Mouse (Mus musculus): ENCODE measurements around the gene Bscl2. TPM values are rescaled to one million over a fixed set of nuclear protein-coding genes. Genes with fewer than 3 reads are reported as not detected.
A peak's percentile ranks its signal among the peaks of the same experiment; 100 is the strongest.
"Not testable (repeated sequence)": the region's sequence is repeated elsewhere in the genome, so short reads cannot be mapped to it uniquely, and the experiment has no call there.

The Bscl2 gene
- polyA plus RNA-seq, 1 experiment from 2014 or later = 58.1 TPM

DNA sequence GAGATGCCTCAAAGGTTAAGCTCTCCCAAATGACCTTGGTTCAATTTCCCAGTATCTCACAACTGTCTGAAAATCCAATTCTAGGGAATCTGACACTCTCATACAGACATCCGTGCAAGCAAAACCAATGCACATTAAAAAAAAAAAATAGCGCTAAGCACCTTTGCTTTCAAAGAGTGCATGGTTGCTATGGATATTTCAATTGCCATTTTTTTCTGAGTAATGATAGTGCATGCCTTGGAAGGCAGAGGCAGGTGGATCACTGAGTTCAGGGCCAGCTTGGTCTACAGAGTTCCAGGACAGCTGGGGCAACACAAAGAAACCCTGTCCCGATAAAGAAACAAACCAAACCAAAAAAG lies 43.7 kb downstream of the Bscl2 start:
- Histone ChIP-seq H3K9me3 (replicated peaks) (no peaks in the 10 kb centered on the region), H3K4me1 (peaks cover 15% of the 10 kb centered on the region), H3K9ac (peak overlapping the region; percentile 78), H3K4me2 (peak overlapping the region; percentile 79), H3K36me3 (peaks cover 26% of the 10 kb centered on the region), H3K27ac (peak overlapping the region; percentile 92), H3K4me3 (replicated peaks) (peak overlapping the region; percentile 79), H3K27me3 (no peaks in the 10 kb centered on the region)
- ATAC-seq (replicated peaks; ENCODE audit: low FRiP score) = no peak
- WGBS = 12% methylated on average over 3 of the region's 3 CpGs

DNA sequence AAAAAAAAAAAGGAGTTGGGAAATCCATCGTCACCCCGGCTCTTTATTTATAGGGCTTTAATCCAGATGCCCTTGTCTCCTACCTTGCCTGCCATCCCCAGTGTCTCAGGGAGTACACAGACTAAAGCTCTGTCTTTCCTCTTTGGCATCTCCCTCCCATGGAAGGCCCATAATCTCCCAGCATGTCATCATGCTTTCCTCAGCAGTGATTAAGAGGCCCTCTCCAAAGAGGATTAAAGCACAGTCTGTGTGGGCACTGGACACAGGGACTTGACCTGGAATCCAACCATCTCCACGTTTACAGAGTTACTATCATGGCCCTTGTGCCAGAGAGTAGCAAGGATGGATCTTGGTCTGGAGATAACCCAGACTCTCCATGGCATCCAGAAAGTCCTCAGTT lies 46.3 kb downstream of the Bscl2 start, which contains the start of the genes Lbhd1 and Gm49403:
Lbhd1 (plus strand) TSS at position 117 of the 400 bp plus-strand sequence.
Gm49403 (plus strand) TSS at position 315 of the 400 bp plus-strand sequence.
- Histone ChIP-seq H3K4me2 (no peak within 1 kb of the TSS), H3K4me1 (peaks cover 27% of the 10 kb centered on the region), H3K27ac (no peak within 1 kb of the TSS), H3K36me3 (peaks cover 3% of the 10 kb centered on the region; the same call in 1 of the 2 replicates), H3K4me3 (replicated peaks) (no peak within 1 kb of the TSS), H3K9ac (no peak within 1 kb of the TSS), H3K27me3 (no peaks in the 10 kb centered on the region), H3K9me3 (replicated peaks) (no peaks in the 10 kb centered on the region)
- WGBS = 77% methylated on average over 3 of the region's 3 CpGs
- ATAC-seq (replicated peaks; ENCODE audit: low FRiP score) = no peak

- peaks cover 16% of the 10 kb centered on the region for H3K36me3 ChIP-seq
- no peak overlapping the region for H3K9ac ChIP-seq
- H3K4me2 ChIP-seq = peak overlapping the region; percentile 56
- H3K9me3 ChIP-seq (replicated peaks) = no peaks in the 10 kb centered on the region
- H3K4me1 ChIP-seq = peaks cover 19% of the 10 kb centered on the region
- 59% methylated on average over 1 of the region's 1 CpGs for WGBS
- peak overlapping the region; percentile 93 for H3K27ac ChIP-seq
- no peak for ATAC-seq (replicated peaks; ENCODE audit: low FRiP score)
- H3K27me3 ChIP-seq = no peaks in the 10 kb centered on the region
- H3K4me3 ChIP-seq (replicated peaks) = peak overlapping the region; percentile 72; the same call in 1 of the 2 replicates
These were observed 49.8 kb downstream of the Bscl2 start for GRCm38 (mm10) chr19:8886916-8887584.

DNA sequence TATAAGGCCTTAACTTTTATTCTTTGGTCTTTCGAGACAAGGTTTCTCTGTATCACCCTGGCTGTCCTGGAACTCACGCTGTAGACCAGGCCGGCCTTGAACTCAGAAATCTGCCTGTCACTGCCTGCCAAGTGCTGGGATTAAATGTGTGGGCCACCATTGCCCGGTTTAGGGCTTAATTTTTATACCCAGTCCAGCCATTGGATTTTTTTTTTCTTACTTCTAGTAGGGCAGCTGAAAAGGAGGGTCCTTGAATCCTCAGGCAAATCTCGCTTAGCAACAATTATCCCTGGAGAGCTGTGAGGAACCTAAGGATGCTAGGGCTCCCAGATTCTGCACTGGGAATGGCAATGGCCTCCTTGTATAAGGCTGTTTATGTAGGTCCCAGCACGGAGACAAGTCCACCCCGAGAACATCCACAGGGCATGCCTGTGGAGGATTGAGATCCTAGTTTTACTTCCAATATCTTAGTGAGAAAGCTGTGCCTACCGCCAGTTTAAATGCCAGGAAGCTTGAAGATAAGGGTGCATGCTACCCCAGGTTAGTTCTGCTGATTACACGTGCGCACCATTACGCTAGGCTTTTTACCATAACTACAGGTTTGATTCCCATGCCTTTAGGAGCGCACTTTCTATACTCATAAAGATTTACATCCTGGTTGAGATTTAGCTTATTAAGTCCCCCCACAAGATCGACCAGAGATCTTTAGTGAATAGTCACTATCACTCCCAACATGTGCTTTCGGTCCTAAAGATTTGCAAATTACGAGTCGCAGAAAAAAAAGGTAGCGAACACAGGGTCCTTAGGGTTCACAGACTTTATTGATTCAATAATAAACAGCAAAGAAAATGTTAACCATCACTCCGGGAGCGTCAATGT lies 50.6 kb downstream of the Bscl2 start:
- Histone ChIP-seq H3K9me3 (replicated peaks) (no peaks in the 10 kb centered on the region), H3K27me3 (no peaks in the 10 kb centered on the region), H3K36me3 (peaks cover 16% of the 10 kb centered on the region), H3K4me2 (peak overlapping the region; percentile 56), H3K27ac (peak overlapping the region; percentile 93), H3K4me3 (replicated peaks) (peak overlapping the region; percentile 72), H3K9ac (peak overlapping the region; percentile 78), H3K4me1 (peaks cover 23% of the 10 kb centered on the region)
- ATAC-seq (replicated peaks; ENCODE audit: low FRiP score) = no peak
- WGBS = 14% methylated on average over 19 of the region's 19 CpGs

DNA sequence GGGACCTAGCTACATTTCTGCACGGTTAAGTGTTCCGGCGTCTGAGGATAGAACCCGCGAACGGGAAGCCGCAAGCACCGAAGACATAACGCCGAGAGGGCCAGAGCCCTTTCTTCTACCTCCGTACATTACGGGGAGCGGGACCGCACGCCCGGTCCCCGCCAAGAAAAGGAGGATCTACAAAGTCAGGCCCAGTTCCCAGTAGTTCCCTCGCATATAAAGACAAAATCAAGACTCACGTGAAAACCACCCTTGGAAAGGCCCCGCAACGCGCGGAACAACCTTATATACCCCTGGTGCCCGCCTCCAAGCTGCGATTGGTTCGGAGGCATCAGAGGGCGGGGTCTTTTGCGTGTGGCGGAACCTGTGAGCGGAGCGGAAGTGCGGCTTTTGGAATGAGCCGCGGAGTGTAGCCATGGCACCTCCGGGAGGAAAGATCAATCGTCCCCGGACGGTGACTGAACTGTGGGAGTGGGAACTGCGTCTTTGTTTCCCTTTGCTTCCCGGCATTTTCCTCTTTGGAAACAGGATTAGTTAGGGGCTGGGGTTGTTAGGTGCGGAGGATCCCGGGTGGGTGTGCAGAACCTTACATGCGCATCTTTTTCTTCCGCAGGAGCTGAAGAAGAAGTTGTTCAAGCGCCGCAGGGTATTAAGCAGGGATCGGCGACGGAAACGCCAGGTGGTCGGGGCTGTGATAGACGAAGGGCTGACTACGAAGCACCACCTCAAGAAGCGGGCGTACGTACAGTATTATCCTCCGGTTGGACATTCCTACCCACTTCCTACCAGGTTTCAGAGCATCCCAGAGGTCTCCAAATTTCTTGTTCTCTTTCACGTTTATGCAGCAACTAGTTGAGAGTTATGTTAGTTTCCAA lies 51.5 kb downstream of the Bscl2 start, which contains the start of the genes 1810009A15Rik and Gm49416:
1810009A15Rik (plus strand) TSS at position 343 of the 875 bp plus-strand sequence.
Gm49416 (plus strand) TSS at position 416 of the 875 bp plus-strand sequence.
- peak; percentile 94 for ATAC-seq (replicated peaks; ENCODE audit: low FRiP score)
- H3K36me3 ChIP-seq = peaks cover 16% of the 10 kb centered on the region
- H3K9me3 ChIP-seq (replicated peaks) = no peaks in the 10 kb centered on the region
- under 1% methylated on average over 58 of the region's 58 CpGs for WGBS
- peak within 1 kb of the TSS; percentile 93 for H3K27ac ChIP-seq
- H3K4me2 ChIP-seq = peak within 1 kb of the TSS; percentile 56
- H3K4me3 ChIP-seq (replicated peaks) = peak within 1 kb of the TSS; percentile 72
- H3K4me1 ChIP-seq = peaks cover 28% of the 10 kb centered on the region
- peak within 1 kb of the TSS; percentile 78 for H3K9ac ChIP-seq
- H3K27me3 ChIP-seq = no peaks in the 10 kb centered on the region

DNA sequence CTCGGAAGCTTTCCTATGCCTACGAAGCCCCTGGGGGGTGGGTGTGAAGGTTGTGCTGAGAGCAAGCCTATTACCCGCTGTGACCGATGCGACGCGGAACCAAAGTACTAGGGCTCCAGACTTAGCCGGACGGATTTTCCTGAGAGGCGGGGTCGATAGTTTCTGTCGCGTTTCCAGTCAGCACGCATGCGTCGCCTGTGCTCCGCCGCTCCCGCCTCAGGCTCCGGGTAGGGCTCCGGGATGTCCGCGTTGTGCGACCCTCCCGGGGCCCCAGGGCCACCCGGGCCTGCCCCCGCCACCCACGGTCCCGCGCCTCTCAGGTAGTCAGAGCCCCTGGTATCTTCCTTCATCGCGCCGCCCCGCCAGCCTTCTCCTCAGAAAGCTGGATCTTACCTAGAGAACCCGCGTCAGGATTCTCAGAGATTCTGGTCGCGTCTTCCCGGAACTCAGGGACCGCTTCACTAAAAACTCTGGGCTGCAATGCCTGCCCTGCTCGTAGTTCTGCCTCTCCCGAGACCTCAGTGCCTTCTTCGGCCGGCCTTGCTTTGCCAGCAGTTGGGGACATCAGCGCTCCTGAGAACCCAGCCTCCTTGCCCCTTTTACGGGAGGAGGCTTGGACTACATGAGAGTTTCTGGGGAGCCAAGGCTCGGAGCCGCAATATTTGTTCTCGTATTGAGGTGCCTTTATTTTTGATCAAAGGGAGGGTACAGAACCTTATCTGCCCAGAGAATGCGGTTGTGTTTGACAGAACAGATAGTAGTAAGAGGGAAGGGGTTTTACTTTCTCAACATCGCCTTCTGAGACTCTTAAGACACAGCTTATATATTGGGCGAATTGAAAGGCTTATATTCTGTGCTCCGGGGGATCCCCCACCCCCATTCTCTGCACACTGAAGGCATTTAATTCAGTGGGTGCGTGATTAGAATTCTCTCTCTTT lies 55.8 kb downstream of the Bscl2 start, which contains the start of gene Ints5:
Ints5 (plus strand) TSS at position 177 of the 938 bp plus-strand sequence.
- peak within 1 kb of the TSS; percentile 80 for H3K4me2 ChIP-seq
- peaks cover 43% of the 10 kb centered on the region for H3K36me3 ChIP-seq
- H3K4me3 ChIP-seq (replicated peaks) = peak within 1 kb of the TSS; percentile 79
- H3K27me3 ChIP-seq = no peaks in the 10 kb centered on the region
- H3K4me1 ChIP-seq = peaks cover 36% of the 10 kb centered on the region
- ATAC-seq (replicated peaks; ENCODE audit: low FRiP score) = peak; percentile 63
- 2% methylated on average over 54 of the region's 54 CpGs for WGBS
- H3K9me3 ChIP-seq (replicated peaks) = no peaks in the 10 kb centered on the region
- peak within 1 kb of the TSS; percentile 96 for H3K9ac ChIP-seq
- peak within 1 kb of the TSS; percentile 91 for H3K27ac ChIP-seq

DNA sequence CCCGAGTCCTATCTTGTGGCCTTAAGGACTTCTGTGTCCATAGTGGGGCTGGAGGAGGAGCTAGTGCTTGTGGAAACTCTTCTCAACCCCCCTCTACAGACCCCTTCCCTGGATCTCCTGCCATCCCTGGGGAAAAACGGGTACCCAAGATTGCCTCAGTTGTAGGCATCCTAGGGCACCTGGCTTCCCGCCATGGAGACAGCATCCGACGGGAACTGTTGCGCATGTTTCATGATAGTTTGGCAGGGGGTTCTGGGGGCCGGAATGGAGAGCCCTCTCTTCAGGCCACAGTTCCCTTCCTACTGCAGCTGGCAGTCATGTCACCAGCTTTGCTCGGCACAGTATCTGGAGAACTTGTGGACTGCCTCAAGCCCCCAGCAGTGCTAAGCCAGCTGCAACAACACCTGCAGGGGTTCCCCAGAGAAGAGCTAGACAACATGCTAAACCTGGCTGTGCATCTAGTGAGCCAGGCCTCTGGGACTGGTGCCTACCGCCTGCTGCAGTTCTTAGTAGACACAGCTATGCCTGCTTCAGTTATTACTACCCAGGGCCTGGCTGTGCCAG lies 58.2 kb downstream of the Bscl2 start:
- no peak overlapping the region for H3K9ac ChIP-seq
- WGBS = 91% methylated on average over 9 of the region's 9 CpGs
- no peaks in the 10 kb centered on the region for H3K27me3 ChIP-seq
- H3K4me1 ChIP-seq = peaks cover 43% of the 10 kb centered on the region
- no peak overlapping the region for H3K4me2 ChIP-seq
- no peaks in the 10 kb centered on the region for H3K9me3 ChIP-seq (replicated peaks)
- H3K27ac ChIP-seq = no peak overlapping the region
- no peak overlapping the region for H3K4me3 ChIP-seq (replicated peaks)
- no peak for ATAC-seq (replicated peaks; ENCODE audit: low FRiP score)
- H3K36me3 ChIP-seq = peaks cover 42% of the 10 kb centered on the region

DNA sequence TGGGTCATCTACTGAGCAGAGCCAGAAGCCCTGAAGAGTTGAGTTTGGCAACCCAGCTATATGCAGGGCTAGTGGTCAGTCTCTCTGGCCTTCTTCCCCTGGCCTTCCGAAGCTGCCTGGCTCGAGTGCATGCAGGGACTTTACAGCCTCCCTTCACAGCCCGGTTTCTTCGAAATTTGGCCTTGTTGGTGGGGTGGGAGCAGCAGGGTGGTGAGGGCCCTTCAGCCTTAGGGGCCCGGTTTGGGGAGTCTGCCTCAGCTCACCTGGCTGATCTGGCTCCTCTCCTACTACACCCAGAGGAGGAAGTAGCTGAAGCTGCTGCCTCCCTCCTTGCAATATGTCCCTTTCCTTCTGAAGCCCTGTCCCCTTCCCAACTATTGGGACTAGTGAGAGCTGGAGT lies 59.0 kb downstream of the Bscl2 start:
- not testable (repeated sequence) for H3K27me3 ChIP-seq; H3K4me3 ChIP-seq (replicated peaks); ATAC-seq (replicated peaks; ENCODE audit: low FRiP score); H3K9ac ChIP-seq; H3K27ac ChIP-seq; H3K4me2 ChIP-seq; H3K9me3 ChIP-seq (replicated peaks)
- peaks cover 43% of the 10 kb centered on the region for H3K4me1 ChIP-seq
- peaks cover 42% of the 10 kb centered on the region for H3K36me3 ChIP-seq
- WGBS = 87% methylated on average over 5 of the region's 5 CpGs

DNA sequence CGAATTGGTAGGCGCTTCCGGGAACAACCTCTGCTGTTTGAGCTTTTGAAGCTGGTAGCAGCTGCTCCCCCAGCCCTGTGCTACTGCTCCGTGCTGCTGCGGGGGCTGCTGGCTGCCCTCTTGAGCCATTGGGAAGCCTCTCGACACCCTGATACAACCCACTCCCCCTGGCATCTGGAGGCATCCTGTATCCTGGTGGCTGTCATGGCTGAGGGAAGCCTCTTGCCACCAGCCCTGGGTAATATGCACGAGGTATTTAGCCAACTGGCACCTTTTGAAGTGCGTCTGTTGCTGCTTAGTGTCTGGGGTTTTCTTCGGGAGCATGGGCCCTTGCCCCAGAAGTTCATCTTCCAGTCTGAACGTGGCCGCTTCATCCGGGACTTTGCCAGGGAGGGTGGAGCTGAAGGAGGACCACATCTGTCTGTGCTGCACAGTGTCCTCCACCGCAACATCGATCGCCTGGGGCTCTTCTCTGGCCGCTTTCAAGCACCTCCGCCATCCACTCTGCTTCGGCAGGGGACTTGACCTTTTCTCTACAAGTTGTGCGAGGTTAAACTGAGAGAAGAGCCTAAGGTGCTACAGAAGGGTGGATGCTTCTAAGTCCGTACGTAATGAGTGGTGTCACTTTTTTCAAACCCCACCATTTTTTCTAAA lies 60.1 kb downstream of the Bscl2 start:
- ATAC-seq (replicated peaks; ENCODE audit: low FRiP score) = peak; percentile 47
- H3K9me3 ChIP-seq (replicated peaks); H3K27me3 ChIP-seq: not testable (repeated sequence)
- Histone ChIP-seq H3K4me1 (peaks cover 43% of the 10 kb centered on the region), H3K9ac (peak overlapping the region; percentile 46), H3K27ac (peak overlapping the region; percentile 93), H3K4me3 (replicated peaks) (peak overlapping the region; percentile 71), H3K36me3 (peaks cover 46% of the 10 kb centered on the region), H3K4me2 (peak overlapping the region; percentile 63)
- WGBS = 19% methylated on average over 21 of the region's 21 CpGs

- Histone ChIP-seq H3K27me3 (no peaks in the 10 kb centered on the region), H3K4me3 (replicated peaks) (peak within 1 kb of the TSS; percentile 71), H3K27ac (peak within 1 kb of the TSS; percentile 93), H3K4me2 (peak within 1 kb of the TSS; percentile 63), H3K9ac (peak within 1 kb of the TSS; percentile 86), H3K9me3 (replicated peaks) (no peaks in the 10 kb centered on the region), H3K36me3 (peaks cover 51% of the 10 kb centered on the region), H3K4me1 (peaks cover 40% of the 10 kb centered on the region)
- WGBS = under 1% methylated on average over 53 of the region's 53 CpGs
- ATAC-seq (replicated peaks; ENCODE audit: low FRiP score) = peak; percentile 98
These were observed 60.7 kb downstream of the Bscl2 start, which contains the start of gene Ganab for GRCm38 (mm10) chr19:8897865-8898495. Ganab (plus strand) TSS chr19:8898071.

All from kidney, embryonic 15.5 days (tissue).